Mouse (Mus musculus): ENCODE measurements around the gene Snrnp35. TPM values are rescaled to one million over a fixed set of nuclear protein-coding genes. Genes with fewer than 3 reads are reported as not detected.

Snrnp35 gene
- polyA plus RNA-seq, 1 experiment from 2014 or later = 14.1 TPM

GRCm38 (mm10) chr5:124539905-124540304 is 57.0 kb downstream of the Snrnp35 start:
- H3K27me3 ChIP-seq (ENCODE audit: control insufficient read depth, insufficient read depth, low read length) = no peaks in the 10 kb centered on the region
- H3K9me3 ChIP-seq (ENCODE audit: control insufficient read depth, low read length) = no peaks in the 10 kb centered on the region
- ATAC-seq (ENCODE audit: insufficient number of reproducible peaks, low FRiP score, low TSS enrichment, low read depth) (no peak), DNase-seq (ENCODE audit: low spot score) (no peak)
- peaks cover 5% of the 10 kb centered on the region; the same call in 1 of the 2 replicates for H3K4me1 ChIP-seq (ENCODE audit: control insufficient read depth, insufficient read depth, low read length)
- no peak overlapping the region for H3K27ac ChIP-seq (replicated peaks; ENCODE audit: low read depth, low read length)
- WGBS = 74% methylated on average over 4 of the region's 4 CpGs
- H3K4me3 ChIP-seq (ENCODE audit: low read depth, low read length) = peak overlapping the region; percentile 97; the same call in 1 of the 2 replicates
- H3K4me2 ChIP-seq (ENCODE audit: low read depth, severe bottlenecking) = peak overlapping the region; percentile 36; the same call in 1 of the 2 replicates
- no peak overlapping the region for H3K9ac ChIP-seq (ENCODE audit: low read length)
- peaks cover 11% of the 10 kb centered on the region for H3K36me3 ChIP-seq (ENCODE audit: control insufficient read depth, insufficient read depth, low read length)

GRCm38 (mm10) chr5:124540383-124540786 is 57.5 kb downstream of the Snrnp35 start, which contains the start of gene Tmed2:
TSS of gene Tmed2 (plus strand) at chr5:124540695.
- ATAC-seq (ENCODE audit: insufficient number of reproducible peaks, low FRiP score, low TSS enrichment, low read depth) = peak; percentile 91
- H3K9me3 ChIP-seq (ENCODE audit: control insufficient read depth, low read length) = no peaks in the 10 kb centered on the region
- WGBS = under 1% methylated on average over 35 of the region's 35 CpGs

More at GRCm38 (mm10) chr5:124540383-124540786, 57.5 kb downstream of the Snrnp35 start, which contains the start of gene Tmed2:
- peak; percentile 94 for DNase-seq (ENCODE audit: low spot score)
- H3K9ac ChIP-seq (ENCODE audit: low read length) = peak within 1 kb of the TSS; percentile 91
- no peaks in the 10 kb centered on the region for H3K27me3 ChIP-seq (ENCODE audit: control insufficient read depth, insufficient read depth, low read length)
- H3K27ac ChIP-seq (replicated peaks; ENCODE audit: low read depth, low read length) = peak within 1 kb of the TSS; percentile 74
- peaks cover 14% of the 10 kb centered on the region for H3K36me3 ChIP-seq (ENCODE audit: control insufficient read depth, insufficient read depth, low read length)
- H3K4me1 ChIP-seq (ENCODE audit: control insufficient read depth, insufficient read depth, low read length) = peaks cover 5% of the 10 kb centered on the region; the same call in 1 of the 2 replicates
- H3K4me2 ChIP-seq (ENCODE audit: low read depth, severe bottlenecking) = peak within 1 kb of the TSS; percentile 72
- peak within 1 kb of the TSS; percentile 97 for H3K4me3 ChIP-seq (ENCODE audit: low read depth, low read length)

Other genes with a start within 250 kb of the Snrnp35 start
- 3.4 and 3.7 TPM in 2 replicates for gene Pitpnm2, start 233.4 kb upstream of the Snrnp35 start, polyA plus RNA-seq (2014; fragmentation: Nextera tagmentation; extraction: Ambion mirVana)
- gene Mphosph9, start 155.2 kb upstream of the Snrnp35 start, polyA plus RNA-seq (2014; fragmentation: Nextera tagmentation; extraction: Ambion mirVana) = 18.1 and 18.3 TPM in 2 replicates
- 14.0 and 17.6 TPM in 2 replicates for gene 2810006K23Rik, start 155.0 kb upstream of the Snrnp35 start, polyA plus RNA-seq (2014; fragmentation: Nextera tagmentation; extraction: Ambion mirVana)
- gene Cdk2ap1, start 120.1 kb upstream of the Snrnp35 start, polyA plus RNA-seq (2014; fragmentation: Nextera tagmentation; extraction: Ambion mirVana) = 300 and 440 TPM in 2 replicates
- gene Sbno1, start 57.1 kb upstream of the Snrnp35 start, polyA plus RNA-seq (2014; fragmentation: Nextera tagmentation; extraction: Ambion mirVana) = 84.9 and 85.7 TPM in 2 replicates
- gene Kmt5a, start 43.2 kb upstream of the Snrnp35 start, polyA plus RNA-seq (2014; fragmentation: Nextera tagmentation; extraction: Ambion mirVana) = 102 and 121 TPM in 2 replicates
- gene Rilpl2, start 4.8 kb upstream of the Snrnp35 start, polyA plus RNA-seq (2014; fragmentation: Nextera tagmentation; extraction: Ambion mirVana) = 28.7 and 29.3 TPM in 2 replicates
- 30.0 and 30.7 TPM in 2 replicates for gene Rilpl1, start 48.3 kb downstream of the Snrnp35 start, polyA plus RNA-seq (2014; fragmentation: Nextera tagmentation; extraction: Ambion mirVana)
- 501 and 517 TPM in 2 replicates for gene Tmed2, start 57.6 kb downstream of the Snrnp35 start, polyA plus RNA-seq (2014; fragmentation: Nextera tagmentation; extraction: Ambion mirVana)
- gene Ddx55, start 69.7 kb downstream of the Snrnp35 start, polyA plus RNA-seq (2014; fragmentation: Nextera tagmentation; extraction: Ambion mirVana) = 14.4 and 15.3 TPM in 2 replicates
- 83.1 and 85.1 TPM in 2 replicates for gene Eif2b1, start 96.0 kb downstream of the Snrnp35 start, polyA plus RNA-seq (2014; fragmentation: Nextera tagmentation; extraction: Ambion mirVana)
- 98.7 and 107 TPM in 2 replicates for gene Gtf2h3, start 96.0 kb downstream of the Snrnp35 start, polyA plus RNA-seq (2014; fragmentation: Nextera tagmentation; extraction: Ambion mirVana)
- 47.1 and 49.2 TPM in 2 replicates for gene Atp6v0a2, start 145.4 kb downstream of the Snrnp35 start, polyA plus RNA-seq (2014; fragmentation: Nextera tagmentation; extraction: Ambion mirVana)
- gene Dnah10, start 242.0 kb downstream of the Snrnp35 start, polyA plus RNA-seq (2014; fragmentation: Nextera tagmentation; extraction: Ambion mirVana) = 0.01 TPM in 1 of 2 replicates, not detected in the other

All from limb, embryonic 11.5 days (tissue).